Mouse (Mus musculus): Measurements from ENCODE around the gene Chst15. TPM values are rescaled to one million over a fixed set of nuclear protein-coding genes. Genes with fewer than 3 reads are reported as not detected.
A peak's percentile ranks its signal among the peaks of the same experiment; 100 is the strongest.

Gene Chst15
- polyA plus RNA-seq, 1 experiment from 2014 or later, result 27.0 TPM

DNA sequence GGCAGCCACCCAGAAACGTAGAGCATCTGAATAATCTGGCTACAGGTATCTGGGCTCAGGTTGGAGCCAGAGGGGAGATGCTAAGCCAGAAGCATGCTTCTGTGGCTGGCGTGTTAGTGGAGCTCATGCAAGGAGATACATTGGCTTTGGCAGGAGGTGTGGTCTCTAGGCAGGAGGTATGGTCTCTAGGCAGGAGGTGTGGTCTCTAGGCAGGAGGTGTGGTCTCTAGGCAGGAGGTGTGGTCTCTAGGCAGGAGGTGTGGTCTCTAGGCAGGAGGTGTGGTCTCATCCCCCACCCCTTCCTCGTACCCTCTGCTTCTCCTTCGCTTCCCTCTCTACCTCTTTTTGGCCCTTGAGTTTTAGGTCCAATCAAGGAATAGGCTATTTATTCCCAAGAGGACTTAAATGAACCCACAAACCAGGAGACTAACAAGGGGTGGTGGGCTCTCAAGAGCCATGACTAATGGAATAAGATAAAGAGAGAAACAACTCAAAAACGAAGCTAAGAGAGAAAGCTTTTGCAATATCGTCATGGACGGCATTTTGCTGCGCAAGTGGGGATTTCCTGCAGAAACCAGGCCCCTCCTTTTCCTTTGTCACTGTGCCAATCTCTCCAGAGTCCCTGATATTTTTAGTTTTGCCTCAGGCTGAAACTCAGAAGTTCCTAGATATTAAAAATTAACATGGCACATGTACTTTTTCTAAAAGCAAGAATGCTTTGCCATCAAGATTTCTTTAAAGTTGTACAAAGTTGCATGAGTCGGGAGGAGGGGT, 30.4 kb upstream of the Chst15 start:
- H3K4me1 ChIP-seq (replicated peaks), result no peaks in the 10 kb centered on the region
- H3K4me3 ChIP-seq, result no peak overlapping the region
- H3K9me3 ChIP-seq, result no peaks in the 10 kb centered on the region
- H3K27ac ChIP-seq (replicated peaks), result no peak overlapping the region
- H3K36me3 ChIP-seq, result no peaks in the 10 kb centered on the region
- H3K27me3 ChIP-seq, result no peaks in the 10 kb centered on the region
- H3K9ac ChIP-seq, result no peak overlapping the region
- H3K4me2 ChIP-seq, result no peak overlapping the region
- no peak for ATAC-seq (ENCODE audit: low FRiP score, low read depth)
- 80% methylated on average over 9 of the region's 9 CpGs for WGBS

- Histone ChIP-seq H3K9me3 (no peaks in the 10 kb centered on the region), H3K27ac (replicated peaks) (no peak overlapping the region), H3K4me1 (replicated peaks) (no peaks in the 10 kb centered on the region), H3K4me3 (no peak overlapping the region), H3K4me2 (no peak overlapping the region), H3K27me3 (no peaks in the 10 kb centered on the region), H3K36me3 (no peaks in the 10 kb centered on the region), H3K9ac (no peak overlapping the region)
- no peak for ATAC-seq (ENCODE audit: low FRiP score, low read depth)
- WGBS, result 69% methylated on average over 5 of the region's 5 CpGs
These were observed 28.6 kb upstream of the Chst15 start for GRCm38 (mm10) chr7:132345526-132346070.

DNA sequence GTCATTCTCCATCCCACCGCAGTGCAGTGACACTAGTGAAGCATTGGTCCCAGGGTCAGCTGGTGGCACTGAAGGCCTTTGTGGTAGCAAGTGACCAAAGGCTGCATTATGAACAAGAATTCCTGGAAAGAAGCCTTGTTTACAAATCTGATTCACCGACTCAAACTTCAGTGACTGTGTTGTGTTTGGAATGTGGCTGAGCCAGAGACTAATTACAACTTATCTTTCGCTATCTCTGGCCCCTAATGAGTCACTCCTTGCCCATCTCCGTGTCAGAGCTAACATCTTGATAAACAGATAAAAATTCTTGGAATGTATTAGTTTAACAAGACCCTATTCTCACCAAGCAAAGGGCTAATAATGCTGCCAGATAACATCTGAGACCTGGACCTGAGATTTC, 27.6 kb upstream of the Chst15 start:
- Histone ChIP-seq H3K27me3 (no peaks in the 10 kb centered on the region), H3K4me2 (no peak overlapping the region), H3K4me1 (replicated peaks) (no peaks in the 10 kb centered on the region), H3K36me3 (no peaks in the 10 kb centered on the region), H3K27ac (replicated peaks) (no peak overlapping the region), H3K4me3 (no peak overlapping the region), H3K9ac (no peak overlapping the region), H3K9me3 (no peaks in the 10 kb centered on the region)
- ATAC-seq (ENCODE audit: low FRiP score, low read depth), result no peak
- WGBS, result 72% methylated on average over 4 of the region's 4 CpGs

DNA sequence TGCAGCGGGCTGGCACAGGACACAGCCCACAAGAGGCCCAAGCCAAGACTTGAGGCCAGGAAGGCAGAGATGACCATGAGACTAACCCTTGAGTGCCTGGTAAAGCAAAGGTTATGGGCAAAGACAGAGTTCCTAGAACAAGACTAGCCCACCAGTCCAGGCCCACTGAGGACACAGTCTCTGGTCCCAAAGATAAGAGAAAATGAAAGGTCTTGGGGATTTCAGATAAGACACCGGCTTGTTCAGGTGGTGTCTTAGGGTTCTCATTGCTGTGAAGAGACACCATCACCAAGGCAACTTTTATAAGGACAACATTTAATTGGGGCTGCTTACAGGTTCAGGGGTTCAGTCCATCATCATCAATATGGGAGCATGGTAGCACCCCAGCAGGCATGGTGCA, 26.9 kb upstream of the Chst15 start:
- WGBS, result 100% methylated on average over 2 of the region's 2 CpGs
- no peaks in the 10 kb centered on the region for H3K9me3 ChIP-seq
- no peak overlapping the region for H3K27ac ChIP-seq (replicated peaks)
- no peak overlapping the region for H3K9ac ChIP-seq
- no peak overlapping the region for H3K4me3 ChIP-seq
- no peak overlapping the region for H3K4me2 ChIP-seq
- no peaks in the 10 kb centered on the region for H3K36me3 ChIP-seq
- ATAC-seq (ENCODE audit: low FRiP score, low read depth), result no peak
- no peaks in the 10 kb centered on the region for H3K27me3 ChIP-seq
- no peaks in the 10 kb centered on the region for H3K4me1 ChIP-seq (replicated peaks)

GRCm38 (mm10) chr7:132343146-132343545, 26.1 kb upstream of the Chst15 start:
- Histone ChIP-seq H3K9ac (no peak overlapping the region), H3K4me1 (replicated peaks) (no peaks in the 10 kb centered on the region), H3K4me3 (no peak overlapping the region), H3K27ac (replicated peaks) (no peak overlapping the region), H3K27me3 (no peaks in the 10 kb centered on the region), H3K36me3 (no peaks in the 10 kb centered on the region), H3K4me2 (no peak overlapping the region), H3K9me3 (no peaks in the 10 kb centered on the region)
- 68% methylated on average over 2 of the region's 2 CpGs for WGBS
- no peak for ATAC-seq (ENCODE audit: low FRiP score, low read depth)

DNA sequence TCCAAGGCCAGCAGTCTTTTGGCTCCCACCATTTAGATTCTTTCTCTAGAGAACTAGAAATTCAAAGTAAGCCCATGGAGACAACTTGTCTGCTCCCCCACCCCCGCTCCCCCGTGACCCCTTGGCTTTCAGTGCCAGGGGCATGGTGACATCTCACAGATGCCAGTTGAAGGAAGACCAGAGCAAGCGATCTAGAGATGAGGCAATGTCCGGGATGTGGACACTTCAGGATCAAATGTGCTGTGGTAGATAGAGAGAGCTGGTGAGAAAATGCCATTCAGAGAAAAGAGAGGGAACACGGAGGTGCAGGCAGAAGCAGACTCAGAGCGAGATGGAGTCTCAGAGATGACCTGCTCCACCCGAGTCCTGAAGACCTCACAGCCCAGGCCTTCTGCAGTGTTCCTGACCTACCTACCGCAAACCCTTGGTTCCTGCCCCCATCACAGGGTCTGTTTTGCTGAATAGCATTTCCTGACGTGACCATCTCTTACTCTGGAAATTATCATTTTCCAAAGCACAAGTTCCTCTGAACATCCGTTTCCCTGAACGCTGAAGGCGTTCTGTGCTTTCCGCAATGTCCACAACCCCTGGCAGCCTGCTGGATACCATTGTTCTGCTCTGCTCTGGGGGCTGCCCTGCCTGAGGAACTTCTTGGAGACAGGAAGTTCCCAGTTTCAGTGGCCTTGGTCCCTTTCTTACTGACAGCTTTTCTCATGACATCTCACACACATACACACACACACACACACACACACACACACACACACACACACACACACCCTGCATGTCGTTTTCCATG, 22.2 kb upstream of the Chst15 start:
- no peak for ATAC-seq (ENCODE audit: low FRiP score, low read depth)
- Histone ChIP-seq H3K9me3 (no peaks in the 10 kb centered on the region), H3K4me2 (no peak overlapping the region), H3K9ac (no peak overlapping the region), H3K36me3 (no peaks in the 10 kb centered on the region), H3K4me3 (no peak overlapping the region), H3K27ac (replicated peaks) (no peak overlapping the region), H3K4me1 (replicated peaks) (peaks cover 19% of the 10 kb centered on the region), H3K27me3 (no peaks in the 10 kb centered on the region)
- WGBS, result 80% methylated on average over 14 of the region's 14 CpGs

- Histone ChIP-seq H3K36me3 (no peaks in the 10 kb centered on the region), H3K27ac (replicated peaks) (no peak overlapping the region), H3K4me3 (no peak overlapping the region), H3K4me2 (no peak overlapping the region), H3K9me3 (no peaks in the 10 kb centered on the region), H3K27me3 (no peaks in the 10 kb centered on the region), H3K9ac (no peak overlapping the region), H3K4me1 (replicated peaks) (peaks cover 19% of the 10 kb centered on the region)
- ATAC-seq (ENCODE audit: low FRiP score, low read depth), result 0 out of 2 replicates have a peak, but pooled peaks have one; percentile 15
- WGBS, result 68% methylated on average over 6 of the region's 6 CpGs
These were observed 21.3 kb upstream of the Chst15 start for GRCm38 (mm10) chr7:132338350-132338749.

GRCm38 (mm10) chr7:132337268-132337917, 20.4 kb upstream of the Chst15 start:
- no peak overlapping the region for H3K4me3 ChIP-seq
- WGBS, result 63% methylated on average over 11 of the region's 11 CpGs
- no peak overlapping the region for H3K9ac ChIP-seq
- peaks cover 20% of the 10 kb centered on the region for H3K4me1 ChIP-seq (replicated peaks)
- H3K36me3 ChIP-seq, result no peaks in the 10 kb centered on the region
- no peaks in the 10 kb centered on the region for H3K27me3 ChIP-seq
- H3K4me2 ChIP-seq, result no peak overlapping the region
- H3K9me3 ChIP-seq, result no peaks in the 10 kb centered on the region
- ATAC-seq (ENCODE audit: low FRiP score, low read depth), result no peak
- H3K27ac ChIP-seq (replicated peaks), result peak overlapping the region; percentile 51; the same call in 1 of the 2 replicates

GRCm38 (mm10) chr7:132336781-132337180, 19.8 kb upstream of the Chst15 start:
- Histone ChIP-seq H3K27me3 (no peaks in the 10 kb centered on the region), H3K9ac (no peak overlapping the region), H3K9me3 (no peaks in the 10 kb centered on the region), H3K36me3 (no peaks in the 10 kb centered on the region), H3K4me2 (no peak overlapping the region), H3K27ac (replicated peaks) (peak overlapping the region; percentile 51; the same call in 1 of the 2 replicates), H3K4me3 (no peak overlapping the region), H3K4me1 (replicated peaks) (peaks cover 26% of the 10 kb centered on the region)
- WGBS, result 45% methylated on average over 3 of the region's 3 CpGs
- ATAC-seq (ENCODE audit: low FRiP score, low read depth), result no peak

DNA sequence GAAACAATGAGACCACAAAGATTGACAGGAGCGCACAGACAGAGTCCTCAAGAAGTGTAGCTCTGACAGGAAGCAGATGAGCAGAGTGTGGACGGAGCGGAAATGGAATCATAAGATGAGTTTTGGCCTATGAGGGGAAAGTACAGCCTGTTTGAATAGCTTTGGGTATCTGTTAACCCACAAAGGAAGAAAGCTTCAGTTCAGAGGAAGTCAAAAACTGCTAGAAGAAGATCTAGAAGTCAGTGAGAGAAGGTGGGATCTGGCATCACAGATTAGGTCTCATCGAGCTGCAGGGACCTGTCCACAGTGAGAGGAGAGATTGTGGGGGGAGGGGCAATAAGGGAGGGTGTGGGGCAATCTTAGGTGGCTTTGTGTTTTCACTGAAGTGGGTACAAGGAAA, 18.3 kb upstream of the Chst15 start:
- H3K4me1 ChIP-seq (replicated peaks), result peaks cover 26% of the 10 kb centered on the region
- ATAC-seq (ENCODE audit: low FRiP score, low read depth), result no peak
- H3K9ac ChIP-seq, result no peak overlapping the region
- no peaks in the 10 kb centered on the region for H3K9me3 ChIP-seq
- H3K27ac ChIP-seq (replicated peaks), result no peak overlapping the region
- no peaks in the 10 kb centered on the region for H3K36me3 ChIP-seq
- H3K4me2 ChIP-seq, result no peak overlapping the region
- no peak overlapping the region for H3K4me3 ChIP-seq
- WGBS, result 96% methylated on average over 4 of the region's 4 CpGs
- no peaks in the 10 kb centered on the region for H3K27me3 ChIP-seq

GRCm38 (mm10) chr7:132333078-132333477, 16.1 kb upstream of the Chst15 start:
- H3K27me3 ChIP-seq, result no peaks in the 10 kb centered on the region
- WGBS, result 83% methylated on average over 1 of the region's 1 CpGs
- no peak for ATAC-seq (ENCODE audit: low FRiP score, low read depth)
- H3K9me3 ChIP-seq, result no peaks in the 10 kb centered on the region
- H3K27ac ChIP-seq (replicated peaks), result no peak overlapping the region
- H3K4me3 ChIP-seq, result no peak overlapping the region
- H3K4me2 ChIP-seq, result no peak overlapping the region
- H3K36me3 ChIP-seq, result no peaks in the 10 kb centered on the region
- H3K9ac ChIP-seq, result no peak overlapping the region
- peaks cover 26% of the 10 kb centered on the region for H3K4me1 ChIP-seq (replicated peaks)

GRCm38 (mm10) chr7:132332176-132332575, 15.1 kb upstream of the Chst15 start:
- 40% methylated on average over 11 of the region's 11 CpGs for WGBS
- Histone ChIP-seq H3K27me3 (no peaks in the 10 kb centered on the region), H3K9me3 (no peaks in the 10 kb centered on the region), H3K4me3 (no peak overlapping the region), H3K27ac (replicated peaks) (no peak overlapping the region), H3K9ac (no peak overlapping the region), H3K4me2 (no peak overlapping the region), H3K36me3 (no peaks in the 10 kb centered on the region), H3K4me1 (replicated peaks) (peaks cover 19% of the 10 kb centered on the region)
- ATAC-seq (ENCODE audit: low FRiP score, low read depth), result no peak
